Comparison of ENCODE assay signal across 19 mouse cellular contexts in the genomic region with DNA sequence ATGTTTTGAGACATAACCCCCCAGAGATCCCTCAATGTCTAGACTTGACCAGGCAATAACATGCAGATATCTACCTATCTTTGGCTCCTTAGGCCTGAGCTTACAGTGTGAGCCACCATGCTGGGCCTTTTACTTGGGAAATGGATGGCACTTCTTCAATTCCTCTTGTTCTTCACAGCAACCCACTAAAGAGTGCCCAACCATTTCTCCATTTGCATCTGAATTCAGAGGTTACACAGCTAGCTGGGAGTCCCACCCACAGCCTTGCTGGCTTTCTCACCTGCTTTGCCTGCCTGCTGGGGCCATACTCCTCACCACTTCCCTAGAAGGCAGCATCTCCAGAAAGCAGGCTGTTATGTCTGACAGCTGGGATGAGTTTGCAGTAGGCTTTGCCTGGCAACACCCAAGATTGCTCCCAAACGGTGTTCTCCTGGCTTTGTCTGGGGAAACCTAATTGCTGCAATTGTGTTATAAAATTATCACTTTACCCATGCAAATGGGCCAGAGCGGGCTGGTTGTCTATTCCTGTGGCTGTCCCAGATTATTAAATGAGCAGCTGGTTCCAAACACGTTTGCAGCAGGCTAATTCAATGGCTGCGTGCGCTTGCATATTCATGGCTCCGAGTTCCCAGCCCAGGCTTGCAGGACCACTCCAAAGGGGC.
A peak's percentile ranks its signal among the peaks of the same experiment; 100 is the strongest.
DNase-seq lines count a peak whose midpoint lies in the region; TF ChIP-seq lines count a peak whose summit lies in the region.
"Had no signal": no experiment of that assay in that cellular context is flagged by ENCODE, and none has a peak within 500 bp of the region (broad histone marks: within the 10 kb centered on the region; RNA-seq: fewer than 3 reads in every experiment).

No protein-coding gene starts in this region.

- TF ChIP-seq EP300 in heart, adult 2 months (IDR thresholded peaks at IDR 0.05; ENCODE audit: insufficient read depth, low read depth, low read length): no peak

- H3K79me2 ChIP-seq in heart, adult 2 months (replicated peaks; ENCODE audit: control insufficient read depth, insufficient read depth, low read length): no peaks in the 10 kb centered on the region

- TF ChIP-seq POLR2A in heart, adult 2 months (IDR thresholded peaks at IDR 0.05; ENCODE audit: insufficient read depth, low read depth, low read length): no peak

- no peak for TF ChIP-seq CTCF in heart, adult 2 months (IDR thresholded peaks at IDR 0.05)

- 47% methylated on average over 6 of the region's 6 CpGs for WGBS in heart, adult 2 months

- H3K4me1 ChIP-seq in heart, adult 2 months (ENCODE audit: control insufficient read depth, insufficient read depth, low read length): no peaks in the 10 kb centered on the region
- H3K4me1 ChIP-seq: heart, embryonic 12.5 days; intestine, embryonic 15.5 days; liver, embryonic 12.5 days; megakaryocyte, embryonic 14.5 days had no signal

- peak; percentile 26 to 52 for DNase-seq in frontal cortex, adult 2 months (ENCODE audit: extremely low spot score in 1 of 2, low spot score in 1 of 2)
- DNase-seq in frontal cortex, postnatal 25 days (ENCODE audit: low spot score in 2 of 2): no peak
- DNase-seq in right cerebral cortex, adult 18-20 months: peak; percentile 55
- DNase-seq in right cerebral cortex, postnatal 14 days: no peak
- DNase-seq in layer of hippocampus, adult 8-10 months (ENCODE audit: low spot score in 2 of 2): peak; percentile 39 to 50
- no peak for DNase-seq in cerebellum, postnatal 36 days
- no peak for DNase-seq in heart, adult 2 months
- DNase-seq in gastrocnemius, adult 18-20 months (ENCODE audit: low spot score): no peak
- DNase-seq: adrenal gland, postnatal 36 days; B cell, adult 2 months; cerebellum, adult 11-12 months; gastrocnemius, postnatal 25 days; heart, postnatal 4 days had no signal

- H3K36me3 ChIP-seq in heart, adult 2 months (ENCODE audit: control insufficient read depth, insufficient read depth, low read length): no peaks in the 10 kb centered on the region
- H3K36me3 ChIP-seq: heart, embryonic 12.5 days; intestine, embryonic 15.5 days; liver, embryonic 12.5 days had no signal

- H3K27ac ChIP-seq in heart, adult 2 months: no peak overlapping the region
- H3K27ac ChIP-seq: intestine, embryonic 15.5 days; kidney, postnatal 0 days; liver, embryonic 12.5 days; stomach, postnatal 0 days had no signal

- intact Hi-C loops in heart, adult 2 months (cut with DNase I): no loop called here

- H3K27me3 ChIP-seq in heart, adult 2 months (ENCODE audit: control insufficient read depth, insufficient read depth, low read length): no peaks in the 10 kb centered on the region
- H3K27me3 ChIP-seq: intestine, embryonic 15.5 days; liver, embryonic 12.5 days; megakaryocyte, embryonic 14.5 days had no signal

- no peak overlapping the region for H3K4me3 ChIP-seq in heart, adult 2 months
- H3K4me3 ChIP-seq: heart, embryonic 12.5 days; intestine, embryonic 15.5 days; liver, embryonic 12.5 days; megakaryocyte, embryonic 14.5 days had no signal

- H3K9ac ChIP-seq in heart, adult 2 months (ENCODE audit: low read depth, low read length): no peak overlapping the region
- H3K9ac ChIP-seq: heart, embryonic 12.5 days; intestine, embryonic 15.5 days; liver, embryonic 12.5 days had no signal

Comparison
In these comparisons a context has a peak if more than half of its experiments do, and no peak if none do; other contexts are left out.
1. DNase-seq: peak in frontal cortex, adult 2 months (2 of 2), right cerebral cortex, adult 18-20 months (single experiment) and layer of hippocampus, adult 8-10 months (2 of 2); none in frontal cortex, postnatal 25 days (0 of 2), right cerebral cortex, postnatal 14 days (single experiment), cerebellum, postnatal 36 days (0 of 2), heart, adult 2 months (0 of 2) and gastrocnemius, adult 18-20 months (single experiment).